Mouse (Mus musculus): ENCODE measurements at regions not wholly inside any gene's neighbourhood (a gene's known extent, or its start where the extent isn't known, plus 50 kb on each side); places are given as distances from the start of the nearest gene placed in this dataset.
"Not testable (repeated sequence)": the region's sequence is repeated elsewhere in the genome, so short reads cannot be mapped to it uniquely, and the experiment has no call there.

DNA sequence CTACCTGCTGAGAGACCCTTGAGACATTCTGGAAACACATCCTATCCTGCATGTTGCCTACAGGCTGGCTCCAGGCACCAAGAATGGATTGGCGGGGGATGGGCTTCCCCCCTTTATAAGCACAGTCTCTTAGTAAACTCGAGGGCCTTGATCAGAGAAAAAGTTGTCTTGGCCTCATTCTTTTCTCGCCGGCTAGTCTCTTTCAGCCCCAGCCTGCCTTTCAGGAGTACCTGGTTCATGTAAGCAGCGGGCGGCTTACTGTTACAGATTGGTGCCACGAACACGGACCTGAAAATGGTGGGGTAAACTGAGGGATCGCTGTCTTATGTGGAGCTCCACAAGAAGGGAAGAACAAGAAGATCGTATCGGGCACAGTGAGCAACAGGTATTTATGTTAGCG, 67.5 kb upstream of the Lemd2 start:
- not testable (repeated sequence) for H3K4me1 ChIP-seq (ENCODE audit: control insufficient read depth in 1 of 2, insufficient read depth in 2 of 2, low read length in 2 of 2); H3K9me3 ChIP-seq (replicated peaks; ENCODE audit: insufficient read depth, low read length); DNase-seq (ENCODE audit: low read depth, low spot score); H3K4me3 ChIP-seq (ENCODE audit: control insufficient read depth in 1 of 2, insufficient read depth in 1 of 2, low read depth in 2 of 2, low read length in 2 of 2); H3K36me3 ChIP-seq (ENCODE audit: control insufficient read depth in 1 of 2, insufficient read depth in 2 of 2, low read length in 2 of 2); H3K27ac ChIP-seq (ENCODE audit: control insufficient read depth, low read depth, low read length); H3K79me2 ChIP-seq (ENCODE audit: control insufficient read depth, insufficient read depth, low read length, poor library complexity); H3K9ac ChIP-seq (ENCODE audit: control insufficient read depth, low read depth, low read length, poor library complexity, severe bottlenecking); H3K27me3 ChIP-seq (ENCODE audit: control insufficient read depth in 1 of 2, insufficient read depth in 2 of 2, low read length in 2 of 2)

DNA sequence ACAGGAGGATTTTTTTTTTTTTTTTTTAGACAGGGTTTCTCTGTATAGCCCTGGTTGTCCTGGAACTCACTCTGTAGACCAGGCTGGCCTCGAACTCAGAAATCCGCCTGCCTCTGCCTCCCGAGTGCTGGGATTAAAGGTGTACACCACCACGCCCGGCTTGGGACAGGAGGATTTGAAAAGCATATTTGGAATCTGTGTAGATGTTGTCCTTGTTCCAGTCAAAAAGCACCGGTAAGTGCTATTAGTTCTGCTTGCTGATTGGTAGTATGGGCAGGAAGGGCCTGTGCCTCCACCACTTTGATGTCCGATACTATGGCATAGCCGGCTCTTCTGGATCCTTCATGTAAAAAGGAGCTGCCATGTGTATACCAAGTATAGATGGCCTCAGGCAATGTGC, 66.5 kb upstream of the Lemd2 start:
- H3K79me2 ChIP-seq (ENCODE audit: control insufficient read depth, insufficient read depth, low read length, poor library complexity); DNase-seq (ENCODE audit: low read depth, low spot score); H3K27me3 ChIP-seq (ENCODE audit: control insufficient read depth in 1 of 2, insufficient read depth in 2 of 2, low read length in 2 of 2); H3K9me3 ChIP-seq (replicated peaks; ENCODE audit: insufficient read depth, low read length); H3K9ac ChIP-seq (ENCODE audit: control insufficient read depth, low read depth, low read length, poor library complexity, severe bottlenecking); H3K4me1 ChIP-seq (ENCODE audit: control insufficient read depth in 1 of 2, insufficient read depth in 2 of 2, low read length in 2 of 2); H3K4me3 ChIP-seq (ENCODE audit: control insufficient read depth in 1 of 2, insufficient read depth in 1 of 2, low read depth in 2 of 2, low read length in 2 of 2); H3K27ac ChIP-seq (ENCODE audit: control insufficient read depth, low read depth, low read length); H3K36me3 ChIP-seq (ENCODE audit: control insufficient read depth in 1 of 2, insufficient read depth in 2 of 2, low read length in 2 of 2): not testable (repeated sequence)

DNA sequence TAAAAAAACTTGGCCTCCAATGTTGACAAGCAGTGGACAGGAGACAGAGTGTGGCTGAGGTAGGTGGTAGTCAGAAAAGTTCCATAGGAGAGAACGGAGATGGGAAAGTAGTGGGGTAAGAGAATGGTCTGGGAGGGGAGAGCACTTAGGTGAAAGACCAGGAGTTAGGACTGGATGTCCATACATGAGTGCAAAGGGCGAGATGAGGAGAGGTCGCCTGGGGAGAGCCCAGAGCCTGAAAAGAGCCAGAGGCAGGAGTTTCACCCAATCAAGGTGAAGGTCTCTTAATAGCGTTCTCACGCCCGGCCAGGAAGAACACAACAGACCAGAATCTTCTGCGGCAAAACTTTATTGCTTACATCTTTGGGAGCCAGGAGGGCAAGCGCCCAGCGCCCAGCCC, 60.3 kb upstream of the Lemd2 start:
- not testable (repeated sequence) for H3K27ac ChIP-seq (ENCODE audit: control insufficient read depth, low read depth, low read length); H3K79me2 ChIP-seq (ENCODE audit: control insufficient read depth, insufficient read depth, low read length, poor library complexity); H3K9ac ChIP-seq (ENCODE audit: control insufficient read depth, low read depth, low read length, poor library complexity, severe bottlenecking); H3K9me3 ChIP-seq (replicated peaks; ENCODE audit: insufficient read depth, low read length); H3K36me3 ChIP-seq (ENCODE audit: control insufficient read depth in 1 of 2, insufficient read depth in 2 of 2, low read length in 2 of 2); H3K4me3 ChIP-seq (ENCODE audit: control insufficient read depth in 1 of 2, insufficient read depth in 1 of 2, low read depth in 2 of 2, low read length in 2 of 2); H3K4me1 ChIP-seq (ENCODE audit: control insufficient read depth in 1 of 2, insufficient read depth in 2 of 2, low read length in 2 of 2); H3K27me3 ChIP-seq (ENCODE audit: control insufficient read depth in 1 of 2, insufficient read depth in 2 of 2, low read length in 2 of 2); DNase-seq (ENCODE audit: low read depth, low spot score)

DNA sequence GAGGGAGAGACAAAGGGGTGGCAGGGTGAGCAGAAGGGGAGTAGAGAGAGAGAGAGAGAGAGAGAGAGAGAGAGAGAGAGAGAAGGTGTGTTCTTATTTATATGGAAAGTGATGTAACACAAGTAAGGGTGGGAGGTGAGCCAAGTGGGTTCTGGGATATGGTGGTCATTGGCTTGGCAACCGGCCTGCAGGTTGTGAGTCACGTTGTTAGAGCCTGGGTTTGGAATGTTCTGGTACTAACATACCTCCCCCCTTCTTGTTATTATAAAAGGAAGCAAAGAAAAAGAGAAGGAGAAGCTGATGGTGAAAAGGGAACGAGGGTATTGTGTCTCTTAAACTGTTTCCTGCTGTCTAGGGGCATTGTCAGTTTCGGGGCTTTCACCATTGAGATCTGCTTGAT, 58.3 kb upstream of the Lemd2 start:
- Histone ChIP-seq H3K27ac (ENCODE audit: control insufficient read depth, low read depth, low read length) (no peak overlapping the region), H3K4me3 (ENCODE audit: control insufficient read depth in 1 of 2, insufficient read depth in 1 of 2, low read depth in 2 of 2, low read length in 2 of 2) (no peak overlapping the region), H3K9me3 (replicated peaks; ENCODE audit: insufficient read depth, low read length) (no peaks in the 10 kb centered on the region), H3K36me3 (ENCODE audit: control insufficient read depth in 1 of 2, insufficient read depth in 2 of 2, low read length in 2 of 2) (no peaks in the 10 kb centered on the region), H3K9ac (ENCODE audit: control insufficient read depth, low read depth, low read length, poor library complexity, severe bottlenecking) (no peak overlapping the region), H3K27me3 (ENCODE audit: control insufficient read depth in 1 of 2, insufficient read depth in 2 of 2, low read length in 2 of 2) (no peaks in the 10 kb centered on the region), H3K79me2 (ENCODE audit: control insufficient read depth, insufficient read depth, low read length, poor library complexity) (no peaks in the 10 kb centered on the region), H3K4me1 (ENCODE audit: control insufficient read depth in 1 of 2, insufficient read depth in 2 of 2, low read length in 2 of 2) (no peaks in the 10 kb centered on the region)
- no peak for TF ChIP-seq EP300 (IDR thresholded peaks at IDR 0.05; ENCODE audit: low read depth in 1 of 2, low read length in 2 of 2)
- TF ChIP-seq TAL1 (IDR thresholded peaks at IDR 0.05; ENCODE audit: low read length) = no peak
- TF ChIP-seq MXI1 (IDR thresholded peaks at IDR 0.05; ENCODE audit: low read depth, low read length) = no peak
- no peak for TF ChIP-seq MAX (IDR thresholded peaks at IDR 0.05; ENCODE audit: low read length)
- no peak for TF ChIP-seq BHLHE40 (IDR thresholded peaks at IDR 0.05; ENCODE audit: borderline replicate concordance, low read depth, low read length)
- no peak for TF ChIP-seq ELF1 (IDR thresholded peaks at IDR 0.05; ENCODE audit: low read depth, low read length)
- TF ChIP-seq RCOR1 (IDR thresholded peaks at IDR 0.05; ENCODE audit: low read depth, low read length) = no peak
- no peak for TF ChIP-seq MAZ (IDR thresholded peaks at IDR 0.05; ENCODE audit: low read depth, low read length)
- TF ChIP-seq MYC (IDR thresholded peaks at IDR 0.05; ENCODE audit: low read depth, low read length) = no peak
- TF ChIP-seq ETS1 (IDR thresholded peaks at IDR 0.05; ENCODE audit: low read depth, low read length) = no peak
- TF ChIP-seq POLR2AphosphoS5 (IDR thresholded peaks at IDR 0.05; ENCODE audit: borderline replicate concordance, low read depth, low read length) = no peak
- TF ChIP-seq MYB (IDR thresholded peaks at IDR 0.05; ENCODE audit: low read depth, low read length) = no peak
- no peak for TF ChIP-seq CTCF (IDR thresholded peaks at IDR 0.05 in 2 of 3, conservative IDR thresholded peaks at IDR 0.05 in 1 of 3; ENCODE audit: control insufficient read depth in 1 of 3, insufficient read depth in 1 of 3, low read depth in 2 of 3, low read length in 3 of 3, poor library complexity in 1 of 3, severe bottlenecking in 1 of 3)
- TF ChIP-seq USF1 (IDR thresholded peaks at IDR 0.05; ENCODE audit: low read depth, low read length) = no peak
- no peak for TF ChIP-seq SMC3 (IDR thresholded peaks at IDR 0.05; ENCODE audit: low read depth, low read length)
- TF ChIP-seq POLR2A (IDR thresholded peaks at IDR 0.05; ENCODE audit: control insufficient read depth in 1 of 2, insufficient read depth in 1 of 2, low read depth in 1 of 2, low read length in 2 of 2, poor library complexity in 1 of 2) = no peak
- no peak for TF ChIP-seq ZNF384 (IDR thresholded peaks at IDR 0.05; ENCODE audit: low read depth, low read length)
- TF ChIP-seq RAD21 (IDR thresholded peaks at IDR 0.05; ENCODE audit: low read depth, low read length) = no peak
- no peak for TF ChIP-seq KAT2A (conservative IDR thresholded peaks at IDR 0.05; ENCODE audit: low read depth, low read length)
- TF ChIP-seq ZKSCAN1 (IDR thresholded peaks at IDR 0.05; ENCODE audit: low read depth, low read length) = no peak
- DNase-seq (ENCODE audit: low read depth, low spot score) = no peak
